Mouse (Mus musculus) brain, embryonic 14.5 days (tissue): ENCODE data around the gene Parp3.

ENCODE experiments used
- CTCF ChIP-seq: fragments of 200-500 bp; IDR thresholded peaks from 2 replicates; pipeline ENCODE4 v1.5.1; 2012; ENCODE audit warnings: inconsistent platforms, mild to moderate bottlenecking, moderate library complexity, borderline replicate concordance; ENCODE audit not compliant: insufficient read depth, insufficient read length; ENCODE audit errors: extremely low read depth
- POLR2A ChIP-seq: fragments of 200-500 bp; IDR thresholded peaks from 2 replicates; pipeline ENCODE4 v1.6.1; 2012; ENCODE audit warnings: mild to moderate bottlenecking, inconsistent platforms, borderline replicate concordance; ENCODE audit not compliant: poor library complexity, insufficient read depth, insufficient read length, severe bottlenecking; ENCODE audit errors: extremely low read depth

DNA sequence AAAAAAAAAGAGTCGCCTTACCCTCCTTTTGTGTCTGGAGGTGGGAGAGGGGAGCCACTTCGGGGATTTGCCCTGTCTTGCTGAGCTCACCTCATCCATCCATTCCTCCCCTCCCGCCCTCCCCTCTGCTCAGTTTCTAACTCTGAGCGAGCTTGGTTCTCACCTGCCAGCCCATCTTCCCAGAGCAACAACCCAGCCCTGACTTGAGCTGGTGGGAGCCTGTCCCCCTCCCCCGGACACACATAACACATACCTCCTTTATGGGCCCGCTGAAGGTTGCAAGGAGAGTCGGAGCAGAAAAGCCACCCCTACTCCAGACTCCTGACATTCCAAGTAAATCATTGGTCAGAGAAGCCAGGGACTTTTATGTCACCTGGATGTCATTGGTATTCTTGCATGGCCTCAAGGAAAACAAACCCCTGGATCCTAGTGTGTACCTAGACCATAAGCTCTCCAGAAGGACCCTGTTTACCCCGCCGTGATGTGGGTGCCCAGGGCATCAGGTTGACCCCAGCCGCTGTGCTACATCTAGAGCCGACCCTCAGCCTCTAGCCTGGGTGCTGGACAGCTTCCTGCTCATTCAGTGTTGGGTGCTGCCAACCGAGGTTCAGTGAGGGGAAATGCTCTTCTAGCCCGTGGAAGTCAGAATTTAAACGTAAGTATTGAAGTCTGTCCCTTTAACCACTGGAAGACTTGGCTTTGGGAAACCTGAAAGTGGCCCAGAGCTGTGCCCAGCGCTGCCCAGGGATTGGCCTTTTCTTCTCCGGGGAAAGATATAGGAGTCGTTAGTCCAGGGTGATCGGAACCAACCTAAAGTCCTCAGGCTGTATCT is 55.5 kb downstream of the Parp3 start:
- TF ChIP-seq CTCF (no peak), POLR2A (no peak)
